Mouse (Mus musculus) kidney, adult 2 months (tissue): ENCODE results near the gene Zfp597.

Source experiments
- CTCF ChIP-seq: fragments of 200-500 bp; conservative IDR thresholded peaks from 2 replicates; pipeline ENCODE4 v1.5.1; 2011; ENCODE audit warnings: low read depth, mild to moderate bottlenecking, control low read depth, low read length, moderate library complexity, mixed read lengths; ENCODE audit not compliant: insufficient read depth, insufficient read length
- POLR2A ChIP-seq: fragments of 200-500 bp; IDR thresholded peaks from one replicate; pipeline ENCODE4 v1.6.1; 2011; ENCODE audit warnings: low read depth, low read length, control low read depth

DNA sequence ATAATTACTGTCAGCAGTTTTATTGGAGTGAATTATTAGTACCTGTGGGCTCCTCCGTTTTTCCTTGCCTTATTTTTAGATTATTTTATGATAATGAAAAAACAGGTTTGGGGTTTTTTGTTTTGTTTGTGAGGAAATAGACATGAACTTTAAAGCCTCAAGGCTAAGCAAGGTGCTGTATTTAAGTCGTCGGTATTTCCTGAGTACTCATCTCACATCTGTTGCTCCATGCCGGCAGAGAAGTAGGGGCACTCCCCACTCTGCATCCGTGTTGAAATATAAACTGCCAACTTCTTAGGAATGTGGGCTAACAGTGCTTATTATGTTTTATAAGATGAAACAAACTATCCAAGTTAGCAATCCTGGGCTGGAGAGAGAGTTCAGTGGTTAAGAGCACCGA lies 11.7 kb upstream of the Zfp597 start:
- TF ChIP-seq POLR2A (no peak), CTCF (no peak)
